Mouse (Mus musculus) brain, embryonic 14.5 days (tissue): ENCODE measurements around the gene Med9. TPM values are rescaled to one million over a fixed set of nuclear protein-coding genes. Genes with fewer than 3 reads are reported as not detected.

Experiments used
- DNase-seq: peaks from one replicate; pipeline ENCODE4 v3.0.0-alpha.2; 2011; ENCODE audit warnings: low read depth
- CTCF ChIP-seq: fragments of 200-500 bp; IDR thresholded peaks from 2 replicates; pipeline ENCODE4 v1.5.1; 2012; ENCODE audit warnings: inconsistent platforms, mild to moderate bottlenecking, moderate library complexity, borderline replicate concordance; ENCODE audit not compliant: insufficient read depth, insufficient read length; ENCODE audit errors: extremely low read depth
- POLR2A ChIP-seq: fragments of 200-500 bp; IDR thresholded peaks from 2 replicates; pipeline ENCODE4 v1.6.1; 2012; ENCODE audit warnings: mild to moderate bottlenecking, inconsistent platforms, borderline replicate concordance; ENCODE audit not compliant: poor library complexity, insufficient read depth, insufficient read length, severe bottlenecking; ENCODE audit errors: extremely low read depth
- polyA plus RNA-seq: library from polyadenylated mRNA; depleted of rRNA; stranded (reverse); fragments of >200 nt; gene quantifications from 2 replicates; pipeline ENCODE4 v1.2.3, GENCODE M21; 2012

Med9 gene
- polyA plus RNA-seq, 1 experiment, result 21.9 TPM

DNA sequence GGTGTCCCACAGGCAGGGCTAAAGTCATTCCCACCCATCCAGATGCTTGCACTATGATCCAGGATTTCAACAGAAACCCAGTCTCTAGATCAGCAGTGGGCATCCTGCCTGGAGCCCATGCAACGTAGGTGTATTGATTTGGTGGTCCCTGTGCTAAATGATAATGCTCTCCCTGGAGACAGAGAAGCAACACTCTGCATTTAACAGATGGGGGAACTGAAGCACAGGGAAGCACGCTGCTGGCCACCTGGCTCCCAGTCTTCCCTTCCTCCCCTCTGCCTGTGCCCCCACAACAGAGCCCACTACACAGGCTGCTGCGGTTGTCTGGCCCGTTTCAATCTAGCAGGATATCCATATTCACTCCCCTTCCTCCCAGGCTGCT lies 18.1 kb downstream of the Med9 start:
- no peak for TF ChIP-seq POLR2A
- no peak for TF ChIP-seq CTCF
- no peak for DNase-seq

DNA sequence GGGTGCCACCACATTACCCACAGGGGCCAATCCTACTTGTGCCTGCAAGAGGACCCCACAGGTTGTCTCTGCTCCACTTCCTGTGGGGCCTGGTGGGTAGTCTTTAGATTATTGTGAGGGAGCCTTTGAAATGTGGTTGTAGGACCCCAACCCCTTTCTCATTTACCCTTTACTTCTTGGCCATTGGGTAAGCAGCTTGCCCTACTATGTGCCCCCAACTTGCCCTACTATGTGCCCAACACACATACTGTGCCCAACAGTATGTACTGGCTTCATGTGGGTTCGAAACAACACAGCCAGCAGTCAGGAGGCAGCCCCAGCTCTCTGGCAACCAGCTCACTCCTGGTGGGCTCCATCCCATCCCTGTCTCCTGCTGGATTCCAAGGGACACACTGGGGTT lies 19.8 kb downstream of the Med9 start:
- TF ChIP-seq POLR2A, result no peak
- no peak for TF ChIP-seq CTCF
- no peak for DNase-seq

DNA sequence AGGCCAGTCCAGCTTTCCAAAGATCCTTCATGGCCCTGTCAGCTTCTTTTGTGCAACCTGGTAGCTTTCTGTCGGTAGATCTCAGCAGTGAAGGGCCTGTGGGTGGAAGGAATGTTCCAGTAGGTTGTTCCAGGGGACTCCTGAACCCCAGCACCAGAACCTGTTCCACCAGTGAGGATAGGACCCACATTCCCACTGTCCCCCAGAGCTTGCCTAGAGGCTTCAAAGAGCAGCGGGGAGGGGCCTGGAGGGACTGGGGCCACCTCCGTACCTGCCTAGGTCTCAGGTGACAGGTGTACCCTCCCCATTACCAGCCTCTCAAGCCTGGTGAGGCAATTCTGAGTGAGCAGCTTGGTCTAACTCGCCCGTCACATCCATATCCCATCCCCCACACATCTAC lies 22.8 kb downstream of the Med9 start:
- TF ChIP-seq POLR2A (no peak), CTCF (no peak)
- no peak for DNase-seq

DNA sequence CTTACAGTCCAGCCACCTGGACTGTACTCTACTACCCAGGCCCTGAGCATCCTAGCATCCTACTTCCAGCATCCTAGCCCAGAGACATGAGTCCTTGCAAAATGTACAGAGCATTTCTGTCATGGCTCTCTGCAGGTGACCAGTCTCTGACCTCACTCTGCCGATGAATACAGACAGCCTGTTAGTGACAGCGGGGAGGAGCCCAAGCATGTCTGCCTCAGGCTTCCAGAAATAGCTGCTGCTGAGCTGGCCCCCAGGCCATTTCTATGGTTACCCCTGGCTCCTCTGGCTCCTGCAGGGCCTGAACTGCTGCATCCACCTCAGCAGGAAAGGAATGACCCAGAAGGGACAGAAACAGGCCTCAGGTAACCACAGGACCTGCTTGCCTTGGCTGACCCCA lies 23.7 kb downstream of the Med9 start:
- DNase-seq, result no peak
- no peak for TF ChIP-seq CTCF
- TF ChIP-seq POLR2A, result no peak

DNA sequence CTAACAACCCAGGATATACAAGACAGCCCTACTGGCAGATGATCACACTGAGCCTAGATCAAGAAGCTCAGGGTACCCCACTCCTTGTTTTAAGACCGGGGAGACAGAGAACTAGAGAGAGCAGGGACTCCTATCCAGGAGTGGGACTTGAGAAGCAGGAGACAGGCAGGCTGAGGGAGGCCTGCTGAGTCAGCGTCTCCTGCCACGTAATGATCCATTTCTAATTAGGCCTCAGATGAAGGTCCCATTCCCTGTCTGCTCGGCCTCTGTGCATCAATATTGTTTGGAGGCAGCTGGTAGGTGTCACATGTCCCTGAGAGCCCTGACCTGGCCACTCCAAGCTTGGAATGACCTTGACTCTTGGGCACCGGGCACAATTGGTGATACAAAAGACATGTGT lies 25.4 kb downstream of the Med9 start:
- TF ChIP-seq CTCF (no peak), POLR2A (no peak)
- DNase-seq, result no peak

DNA sequence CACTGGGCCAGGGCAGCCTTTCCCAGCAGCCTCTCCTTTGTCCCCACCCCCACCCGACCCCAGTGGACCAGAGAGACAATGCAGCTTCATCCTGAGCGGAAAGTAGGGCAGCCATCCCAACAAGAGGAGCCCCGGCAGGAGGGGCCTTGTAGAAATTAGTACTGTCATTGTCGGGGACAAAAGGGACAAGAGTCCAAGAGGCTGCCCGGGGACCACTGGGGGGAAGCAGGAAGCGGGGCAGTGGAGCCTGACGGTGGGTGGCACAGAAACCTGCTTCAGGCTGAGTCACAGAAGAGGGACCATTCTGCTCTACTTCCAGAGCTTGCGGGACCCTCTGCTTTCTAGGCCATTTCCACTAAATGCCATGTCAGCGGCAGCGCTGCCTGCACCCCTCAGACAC lies 27.2 kb downstream of the Med9 start:
- TF ChIP-seq CTCF (no peak), POLR2A (no peak)
- no peak for DNase-seq

DNA sequence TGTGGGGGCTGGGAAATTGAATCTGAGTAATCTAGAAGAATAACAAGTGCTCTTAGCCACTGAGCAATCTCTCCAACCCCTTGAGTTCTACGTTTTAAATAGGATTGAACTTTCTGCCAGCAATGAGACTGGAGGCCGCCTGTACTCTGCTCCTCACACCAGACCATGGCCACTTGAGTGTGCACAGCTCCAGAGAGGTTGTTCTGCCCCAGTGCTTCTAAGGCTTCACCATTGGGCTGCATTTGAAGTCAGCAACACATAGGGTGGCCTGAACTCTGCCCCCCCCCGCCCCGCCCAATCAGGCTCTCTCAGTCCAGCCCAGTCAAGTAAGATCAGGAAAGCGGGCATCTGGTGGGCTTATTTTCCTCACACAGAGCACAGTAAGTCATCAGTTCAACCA lies 29.8 kb downstream of the Med9 start:
- DNase-seq, result no peak
- no peak for TF ChIP-seq CTCF
- no peak for TF ChIP-seq POLR2A

DNA sequence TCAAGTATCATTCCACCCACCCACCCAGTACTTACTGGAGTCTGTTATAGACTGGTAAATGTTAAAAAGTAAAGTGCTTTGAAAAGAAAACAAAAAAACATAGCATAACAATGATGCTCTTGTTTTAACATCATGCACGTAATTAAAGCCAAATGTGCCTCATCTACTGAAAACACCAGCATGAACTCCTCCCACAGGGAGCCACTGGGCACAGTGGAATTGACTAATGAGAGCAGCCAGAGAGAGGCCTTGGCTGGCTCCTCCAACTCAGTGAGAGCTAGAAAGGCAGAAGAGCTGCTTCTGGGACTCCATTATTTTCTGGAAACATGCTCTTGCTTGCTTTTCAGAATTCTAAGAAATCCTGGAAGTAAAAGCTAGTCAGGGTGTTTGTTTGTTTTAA lies 41.4 kb downstream of the Med9 start:
- no peak for DNase-seq
- TF ChIP-seq POLR2A, result no peak
- TF ChIP-seq CTCF, result no peak

DNA sequence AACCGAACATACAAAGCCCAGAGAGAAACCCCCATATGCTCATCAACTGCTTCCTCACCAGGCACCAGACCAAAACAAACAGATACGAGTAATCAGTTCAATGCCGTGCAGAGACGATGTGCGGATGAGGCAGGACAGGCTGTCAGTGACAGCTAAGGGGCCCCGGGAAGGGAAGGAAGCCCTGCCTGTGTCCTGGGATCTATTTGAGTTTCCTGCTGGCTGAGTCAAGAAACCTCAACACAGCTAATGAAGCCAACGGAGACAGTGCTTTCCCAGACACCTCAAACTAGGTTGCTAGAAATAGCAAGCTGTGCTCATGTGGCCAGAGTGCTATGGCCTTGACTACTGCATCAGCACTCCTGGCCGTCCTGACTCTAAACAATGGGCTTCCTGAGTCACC lies 43.4 kb downstream of the Med9 start:
- DNase-seq, result no peak

DNA sequence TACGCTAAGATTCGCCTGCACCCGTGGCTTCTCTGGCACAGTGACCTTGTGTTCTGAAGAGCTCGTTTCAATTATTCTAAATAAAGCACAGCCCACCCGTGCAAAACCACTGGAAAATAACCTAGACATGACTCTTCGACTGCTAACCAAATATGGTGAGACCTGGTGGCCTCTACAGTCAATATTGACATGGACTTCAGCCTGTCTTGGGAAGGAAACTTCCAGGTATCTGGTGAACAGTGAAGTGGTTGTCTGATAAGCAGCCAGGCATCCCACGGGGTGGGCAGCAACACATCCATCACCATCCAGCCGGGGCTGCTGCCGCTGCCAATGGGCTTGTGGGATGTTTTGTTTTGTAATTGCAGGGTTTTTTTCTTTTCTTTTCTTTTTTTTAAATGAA lies 46.3 kb downstream of the Med9 start:
- no peak for DNase-seq
- TF ChIP-seq POLR2A, result no peak
- no peak for TF ChIP-seq CTCF

More for the DNA sequence above, 43.4 kb downstream of the Med9 start:
- TF ChIP-seq POLR2A (no peak), CTCF (no peak)

DNA sequence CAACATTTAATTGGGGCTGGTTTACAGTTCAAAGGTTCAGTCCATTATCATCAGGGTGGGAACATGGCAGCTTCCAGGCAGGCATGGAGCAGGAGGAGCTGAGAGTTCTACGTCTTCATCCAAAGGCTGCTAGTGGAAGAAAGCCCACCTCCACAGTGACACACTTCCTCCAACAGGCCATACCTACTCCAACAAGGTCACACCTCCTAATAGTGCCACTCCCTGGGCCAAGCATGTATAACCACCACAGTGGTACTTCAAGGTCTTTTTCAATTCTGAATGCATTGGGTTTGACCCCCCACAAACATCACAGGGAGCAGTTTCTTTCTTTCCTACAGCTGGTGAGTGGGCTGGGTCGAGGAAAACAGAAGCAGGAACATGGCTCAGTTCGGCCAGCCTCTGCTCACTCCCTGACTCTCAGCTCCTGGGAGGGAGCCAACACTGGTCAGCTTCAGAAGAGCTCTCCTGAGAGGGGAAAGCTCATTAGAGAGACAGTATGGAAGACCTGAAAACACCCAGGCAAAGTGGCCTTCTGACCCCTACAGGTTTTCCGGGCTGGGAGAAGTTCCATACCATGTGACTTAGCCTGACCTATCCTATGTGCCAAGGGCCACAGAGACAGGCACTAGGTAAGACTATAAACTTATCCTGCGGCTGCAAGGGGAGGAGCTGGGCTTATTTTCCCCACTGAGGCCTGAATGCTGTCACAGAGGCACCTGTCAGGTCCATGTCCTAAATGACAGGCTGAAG lies 53.4 kb downstream of the Med9 start:
- no peak for TF ChIP-seq POLR2A
- TF ChIP-seq CTCF, result no peak
- no peak for DNase-seq

DNA sequence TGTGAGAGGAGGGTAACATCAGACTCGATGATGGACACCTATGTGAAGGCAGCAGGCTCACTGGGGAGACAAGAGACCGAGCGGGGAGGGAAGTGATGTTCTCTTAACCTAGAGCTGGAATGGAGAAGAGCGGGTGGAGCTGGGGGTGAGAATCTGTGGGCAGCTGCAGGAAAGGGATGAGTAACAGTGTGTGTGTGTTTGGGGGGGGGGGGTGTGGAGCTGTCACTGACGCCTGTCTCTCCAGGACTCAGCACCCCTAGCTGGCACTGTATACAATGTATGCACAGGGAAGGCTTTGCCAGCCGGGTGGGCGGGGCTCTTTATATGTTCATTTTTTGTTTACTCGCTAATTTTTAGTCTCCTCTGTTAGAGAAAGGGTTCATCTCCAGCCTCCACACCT lies 55.8 kb downstream of the Med9 start:
- DNase-seq, result no peak
- TF ChIP-seq CTCF (no peak), POLR2A (no peak)

DNA sequence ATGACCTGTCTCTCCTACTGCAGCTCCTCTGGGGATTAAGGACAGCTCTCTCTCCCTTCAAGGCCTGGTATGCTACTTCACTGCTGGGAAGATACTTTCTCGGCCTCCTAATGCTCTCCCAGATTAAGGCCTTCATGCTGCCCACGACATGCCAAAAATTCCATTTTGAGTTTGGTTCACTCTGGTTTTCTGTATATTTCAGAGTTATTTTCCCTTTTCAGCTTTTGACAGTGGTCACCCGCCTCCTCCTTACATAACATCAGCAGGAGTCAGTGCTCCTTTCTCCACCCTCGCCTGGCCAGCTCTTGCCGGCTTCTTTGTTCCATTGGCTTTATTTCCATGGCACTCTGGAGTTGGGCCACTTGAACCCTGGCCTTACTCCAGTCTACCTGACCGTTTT lies 56.7 kb downstream of the Med9 start:
- no peak for TF ChIP-seq CTCF
- TF ChIP-seq POLR2A, result no peak
- DNase-seq, result no peak

DNA sequence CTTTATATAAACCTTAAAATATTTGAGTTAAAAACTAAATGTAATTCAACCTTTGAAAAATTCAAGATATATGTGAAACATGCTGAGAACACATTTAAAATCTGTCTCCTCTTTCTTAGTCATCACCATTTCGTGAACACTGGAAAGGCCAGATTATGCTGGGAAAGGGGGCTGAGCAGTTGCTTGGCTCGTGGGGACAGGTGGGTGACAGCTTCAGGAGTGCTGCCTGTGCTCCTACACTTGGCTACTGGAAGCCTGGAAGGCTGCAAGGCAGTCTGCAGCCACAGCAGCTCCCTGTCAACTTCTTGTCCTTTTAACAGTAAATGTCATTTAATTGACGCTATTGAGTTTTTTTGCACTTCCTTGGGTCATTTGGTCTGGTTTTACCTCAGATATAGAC lies 57.9 kb downstream of the Med9 start:
- TF ChIP-seq CTCF (no peak), POLR2A (no peak)
- no peak for DNase-seq
